Mouse (Mus musculus) heart, embryonic 10.5 days (tissue): ENCODE measurements around the gene Olfr457. TPM values are rescaled to one million over a fixed set of nuclear protein-coding genes. Genes with fewer than 3 reads are reported as not detected.
A peak's percentile ranks its signal among the peaks of the same experiment; 100 is the strongest.
"Not testable (repeated sequence)": the region's sequence is repeated elsewhere in the genome, so short reads cannot be mapped to it uniquely, and the experiment has no call there.

ENCODE experiments used
- DNase-seq: peaks from one replicate; pipeline ENCODE4 v3.0.0-alpha.2; 2017; ENCODE audit warnings: low spot score
- H3K27ac ChIP-seq: fragments of 300-500 bp; sonication (generic); 2 replicates; pipeline ENCODE4 v1.5.1; 2016; ENCODE audit warnings: mild to moderate bottlenecking
- H3K27me3 ChIP-seq: fragments of 300-500 bp; sonication (generic); 2 replicates; pipeline ENCODE4 v1.6.1; 2016; ENCODE audit warnings: mild to moderate bottlenecking; ENCODE audit not compliant: poor library complexity, insufficient read depth, severe bottlenecking
- H3K36me3 ChIP-seq: fragments of 300-500 bp; sonication (generic); 2 replicates; pipeline ENCODE4 v1.6.1; 2016; ENCODE audit warnings: mild to moderate bottlenecking, moderate library complexity
- H3K4me1 ChIP-seq: fragments of 300-500 bp; sonication (generic); 2 replicates; pipeline ENCODE4 v1.6.1; 2016; ENCODE audit warnings: mild to moderate bottlenecking
- H3K4me3 ChIP-seq: fragments of 300-500 bp; sonication (generic); 2 replicates; pipeline ENCODE4 v1.5.1; 2016; ENCODE audit warnings: mild to moderate bottlenecking, moderate library complexity
- H3K9me3 ChIP-seq: fragments of 300-500 bp; sonication (generic); 2 replicates; pipeline ENCODE4 v1.6.1; 2016; ENCODE audit warnings: mild to moderate bottlenecking, moderate library complexity
- WGBS: fragments of 180-500 bp; shearing (Covaris S2); methylation state at CpG from one replicate; pipeline ENCODE4 v1.1.7; 2016; 5-methylcytosine and 5-hydroxymethylcytosine counted together
- polyA plus RNA-seq: library from polyadenylated mRNA; unstranded; fragments of >200 nt; fragmentation: Nextera tagmentation; extraction: Ambion mirVana; gene quantifications from 2 replicates; pipeline ENCODE4 v1.2.1, GENCODE M21; 2016

Olfr457 gene
- polyA plus RNA-seq = not detected in 2 replicates

DNA sequence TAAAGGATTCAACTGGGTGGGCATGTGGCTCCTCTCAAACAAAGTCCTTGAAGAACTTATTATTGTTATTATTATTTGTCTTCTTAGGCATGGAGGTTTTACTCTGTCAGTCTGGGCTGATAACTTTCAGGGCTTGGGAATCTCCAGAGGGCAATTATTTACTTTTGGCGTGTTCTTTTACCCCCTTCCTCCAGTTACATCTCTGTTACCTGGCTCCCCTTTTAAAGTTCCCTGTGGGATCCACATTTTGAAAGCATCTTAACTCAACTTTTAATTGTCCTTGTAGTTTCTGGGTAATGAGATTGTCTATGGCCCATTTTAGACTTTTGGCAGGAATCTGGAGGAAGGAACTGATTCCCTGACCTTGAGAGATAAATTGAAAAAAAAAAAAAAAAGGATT is at the start of gene Olfr457:
Olfr457 (minus strand) TSS at position 101 of the 400 bp plus-strand sequence.
- Histone ChIP-seq H3K9me3 (no peaks in the 10 kb centered on the region), H3K27me3 (no peaks in the 10 kb centered on the region), H3K4me3 (no peak within 1 kb of the TSS), H3K27ac (no peak within 1 kb of the TSS), H3K4me1 (no peaks in the 10 kb centered on the region), H3K36me3 (no peaks in the 10 kb centered on the region)
- no peak for DNase-seq
- WGBS = 67% methylated on average over 1 of the region's 1 CpGs

GRCm38 (mm10) chr6:42513461-42513860 is 37.3 kb upstream of the Olfr457 start:
- no peak overlapping the region for H3K27ac ChIP-seq
- H3K9me3 ChIP-seq = no peaks in the 10 kb centered on the region
- DNase-seq = no peak
- no peaks in the 10 kb centered on the region for H3K36me3 ChIP-seq
- H3K4me3 ChIP-seq = no peak overlapping the region
- no peaks in the 10 kb centered on the region for H3K27me3 ChIP-seq
- WGBS = 72% methylated on average over 1 of the region's 1 CpGs
- H3K4me1 ChIP-seq = no peaks in the 10 kb centered on the region

DNA sequence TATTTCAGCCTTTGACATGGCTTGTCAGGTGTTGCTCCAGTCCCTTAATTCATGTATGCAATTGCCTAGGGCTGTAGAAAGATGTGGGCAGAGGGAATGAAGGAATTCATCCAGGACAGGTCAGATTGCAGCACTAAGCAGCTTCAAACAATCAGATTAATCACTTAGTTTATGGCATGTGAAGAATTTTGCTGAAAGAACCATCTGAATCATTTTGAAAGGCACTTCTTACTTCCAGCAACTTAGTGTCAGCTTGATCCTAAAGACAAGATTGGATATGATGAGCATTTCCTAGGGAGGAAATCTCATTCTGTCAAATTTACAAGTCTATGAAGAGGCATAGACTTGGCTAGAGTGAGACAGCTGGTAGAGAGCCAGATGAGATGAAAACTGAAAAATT is 33.2 kb upstream of the Olfr457 start:
- DNase-seq = no peak
- Histone ChIP-seq H3K4me3 (no peak overlapping the region), H3K36me3 (no peaks in the 10 kb centered on the region), H3K27me3 (no peaks in the 10 kb centered on the region), H3K27ac (no peak overlapping the region), H3K4me1 (no peaks in the 10 kb centered on the region), H3K9me3 (no peaks in the 10 kb centered on the region)

DNA sequence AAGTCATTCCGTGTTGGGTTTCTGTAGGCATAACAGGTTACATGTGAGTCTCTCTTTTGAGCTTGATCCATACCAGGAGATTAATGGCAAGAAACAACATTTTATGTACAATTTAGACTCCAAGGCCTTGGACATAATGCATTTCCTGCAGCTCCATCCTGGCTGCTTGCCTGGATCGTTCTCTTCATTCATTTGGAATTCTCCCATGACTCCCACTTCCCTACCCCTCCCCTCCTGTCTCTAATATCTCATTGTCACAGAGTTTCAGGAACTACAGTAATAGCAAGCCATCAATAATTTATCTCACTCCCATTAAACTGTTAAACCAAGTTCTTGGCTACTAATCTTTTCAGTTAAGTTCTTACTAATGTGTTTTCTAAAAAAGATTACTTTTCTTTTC is 27.3 kb upstream of the Olfr457 start:
- Histone ChIP-seq H3K36me3 (no peaks in the 10 kb centered on the region), H3K9me3 (no peaks in the 10 kb centered on the region), H3K27ac (no peak overlapping the region), H3K4me1 (no peaks in the 10 kb centered on the region), H3K4me3 (no peak overlapping the region), H3K27me3 (no peaks in the 10 kb centered on the region)
- WGBS = 79% methylated on average over 2 of the region's 2 CpGs
- DNase-seq = no peak

- H3K4me1 ChIP-seq = no peaks in the 10 kb centered on the region
- DNase-seq = no peak
- no peak overlapping the region for H3K4me3 ChIP-seq
- H3K27ac ChIP-seq = no peak overlapping the region
- no peaks in the 10 kb centered on the region for H3K27me3 ChIP-seq
- no peaks in the 10 kb centered on the region for H3K9me3 ChIP-seq
- no peaks in the 10 kb centered on the region for H3K36me3 ChIP-seq
- 57% methylated on average over 1 of the region's 1 CpGs for WGBS
These were observed 13.6 kb upstream of the Olfr457 start for GRCm38 (mm10) chr6:42489731-42490130.

GRCm38 (mm10) chr6:42487114-42487513 is 11.0 kb upstream of the Olfr457 start, which contains the start of gene Olfr456:
TSS of gene Olfr456 (minus strand) at chr6:42487214.
- no peak for DNase-seq
- WGBS = 69% methylated on average over 1 of the region's 1 CpGs
- Histone ChIP-seq H3K36me3 (no peaks in the 10 kb centered on the region), H3K4me1 (no peaks in the 10 kb centered on the region), H3K27me3 (no peaks in the 10 kb centered on the region), H3K9me3 (no peaks in the 10 kb centered on the region), H3K27ac (no peak within 1 kb of the TSS), H3K4me3 (no peak within 1 kb of the TSS)

- Histone ChIP-seq H3K36me3 (no peaks in the 10 kb centered on the region), H3K27ac (no peak overlapping the region), H3K4me3 (no peak overlapping the region), H3K27me3 (no peaks in the 10 kb centered on the region), H3K4me1 (no peaks in the 10 kb centered on the region), H3K9me3 (no peaks in the 10 kb centered on the region)
- no peak for DNase-seq
These were observed 8.5 kb upstream of the Olfr457 start for GRCm38 (mm10) chr6:42484633-42485032.

GRCm38 (mm10) chr6:42471298-42471697 is 4.8 kb downstream of the Olfr457 start:
- not testable (repeated sequence) for H3K9me3 ChIP-seq, H3K4me3 ChIP-seq, H3K4me1 ChIP-seq, H3K36me3 ChIP-seq, H3K27ac ChIP-seq, H3K27me3 ChIP-seq
- 88% methylated on average over 4 of the region's 4 CpGs for WGBS
- DNase-seq = peak; percentile 69

DNA sequence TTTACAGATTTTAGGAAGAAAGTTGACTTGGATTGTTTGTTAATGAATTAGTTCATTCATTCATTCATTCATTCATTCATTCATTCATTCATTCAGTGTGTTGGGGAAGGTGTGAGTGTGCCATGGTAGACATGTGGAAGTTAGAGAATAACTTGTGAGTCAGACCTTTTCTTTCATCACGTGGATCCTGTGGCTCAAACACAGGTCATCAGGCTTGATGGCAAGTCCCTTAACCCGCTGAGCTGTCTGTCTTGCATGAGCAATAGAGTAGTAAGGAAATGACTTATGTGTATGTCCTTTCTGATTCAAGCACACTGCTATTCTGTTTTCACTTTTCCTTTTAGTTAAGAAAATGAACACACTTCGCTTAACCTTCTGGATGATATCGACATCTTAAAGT is 5.6 kb downstream of the Olfr457 start:
- H3K36me3 ChIP-seq = no peaks in the 10 kb centered on the region
- no peaks in the 10 kb centered on the region for H3K9me3 ChIP-seq
- H3K27me3 ChIP-seq = no peaks in the 10 kb centered on the region
- H3K4me1 ChIP-seq = no peaks in the 10 kb centered on the region
- 88% methylated on average over 4 of the region's 4 CpGs for WGBS
- no peak overlapping the region for H3K27ac ChIP-seq
- no peak for DNase-seq
- no peak overlapping the region for H3K4me3 ChIP-seq

GRCm38 (mm10) chr6:42465096-42465495 is 11.0 kb downstream of the Olfr457 start, which contains the start of gene Olfr458:
TSS of gene Olfr458 (minus strand) at chr6:42465196.
- WGBS = 44% methylated on average over 1 of the region's 1 CpGs
- H3K4me1 ChIP-seq = no peaks in the 10 kb centered on the region
- DNase-seq = no peak
- H3K36me3 ChIP-seq = no peaks in the 10 kb centered on the region
- H3K27ac ChIP-seq = no peak within 1 kb of the TSS
- no peaks in the 10 kb centered on the region for H3K9me3 ChIP-seq
- no peaks in the 10 kb centered on the region for H3K27me3 ChIP-seq
- H3K4me3 ChIP-seq = no peak within 1 kb of the TSS

- no peak for DNase-seq
- no peaks in the 10 kb centered on the region for H3K36me3 ChIP-seq
- H3K27me3 ChIP-seq = no peaks in the 10 kb centered on the region
- no peaks in the 10 kb centered on the region for H3K9me3 ChIP-seq
- WGBS = 71% methylated on average over 2 of the region's 2 CpGs
- H3K4me3 ChIP-seq = no peak overlapping the region
- no peak overlapping the region for H3K27ac ChIP-seq
- H3K4me1 ChIP-seq = no peaks in the 10 kb centered on the region
These were observed 28.8 kb downstream of the Olfr457 start for GRCm38 (mm10) chr6:42447381-42447780.

- 78% methylated on average over 2 of the region's 2 CpGs for WGBS
- no peaks in the 10 kb centered on the region for H3K4me1 ChIP-seq
- H3K27me3 ChIP-seq = no peaks in the 10 kb centered on the region
- no peak for DNase-seq
- no peak overlapping the region for H3K4me3 ChIP-seq
- no peaks in the 10 kb centered on the region for H3K9me3 ChIP-seq
- no peak overlapping the region for H3K27ac ChIP-seq
- H3K36me3 ChIP-seq = no peaks in the 10 kb centered on the region
These were observed 31.6 kb downstream of the Olfr457 start for GRCm38 (mm10) chr6:42444491-42444890.

DNA sequence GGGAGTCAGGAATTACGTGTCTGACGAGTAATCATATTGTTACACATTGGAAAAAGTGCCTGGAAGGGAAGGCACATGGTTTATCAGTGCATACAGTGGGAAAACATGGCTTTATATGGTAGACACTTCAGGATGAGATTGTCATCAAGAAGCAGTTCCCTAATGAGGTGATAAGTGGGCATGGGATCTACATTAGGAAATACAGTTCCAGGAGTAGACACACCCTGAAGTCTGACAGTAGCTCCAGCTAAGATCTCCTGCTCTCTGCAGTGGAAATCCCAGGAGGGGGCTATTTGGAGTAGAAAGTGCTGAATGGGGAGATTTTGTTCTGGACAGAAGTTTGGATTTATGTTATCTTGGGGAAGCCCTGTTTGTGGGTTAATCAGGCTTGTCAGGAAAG is 34.7 kb downstream of the Olfr457 start:
- DNase-seq = no peak
- 55% methylated on average over 2 of the region's 2 CpGs for WGBS
- Histone ChIP-seq H3K36me3 (no peaks in the 10 kb centered on the region), H3K9me3 (no peaks in the 10 kb centered on the region), H3K27me3 (no peaks in the 10 kb centered on the region), H3K27ac (no peak overlapping the region), H3K4me1 (no peaks in the 10 kb centered on the region), H3K4me3 (no peak overlapping the region)

DNA sequence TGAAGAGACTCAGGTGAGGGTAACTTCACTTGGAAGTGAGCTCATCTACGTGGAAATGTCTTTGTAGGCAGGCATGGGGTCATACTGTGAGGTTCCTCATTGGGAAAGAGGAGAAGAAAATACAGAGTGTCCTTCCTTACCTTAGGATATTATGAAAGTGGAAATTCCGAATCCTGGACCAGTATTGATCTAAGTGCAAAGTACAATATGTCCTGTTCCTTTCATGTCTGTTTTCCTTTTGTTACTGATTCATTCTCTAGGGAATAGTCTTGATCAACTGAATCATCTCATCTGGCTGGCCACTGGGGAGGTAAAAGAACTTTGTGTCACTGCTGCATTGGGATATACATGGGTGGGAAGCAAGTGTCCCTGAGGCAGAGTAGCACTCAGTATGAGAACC is 40.6 kb downstream of the Olfr457 start:
- no peak overlapping the region for H3K4me3 ChIP-seq
- H3K36me3 ChIP-seq = no peaks in the 10 kb centered on the region
- H3K4me1 ChIP-seq = no peaks in the 10 kb centered on the region
- 66% methylated on average over 2 of the region's 2 CpGs for WGBS
- no peaks in the 10 kb centered on the region for H3K9me3 ChIP-seq
- DNase-seq = no peak
- H3K27me3 ChIP-seq = no peaks in the 10 kb centered on the region
- no peak overlapping the region for H3K27ac ChIP-seq
